Mouse (Mus musculus) CH12.LX (cell line): ENCODE measurements around the gene Tmem164. TPM values are rescaled to one million over a fixed set of nuclear protein-coding genes. Genes with fewer than 3 reads are reported as not detected.

Experiments
- DNase-seq: peaks from one replicate; pipeline ENCODE4 v3.0.0-alpha.2; 2013; ENCODE audit errors: extremely low read depth
- H3K27ac ChIP-seq: 2 replicates; pipeline ENCODE4 v1.5.1; 2012; ENCODE audit warnings: low read depth, mild to moderate bottlenecking, control low read depth, moderate library complexity; ENCODE audit not compliant: insufficient read depth
- H3K27me3 ChIP-seq: replicated peaks from 2 replicates; pipeline ENCODE3; 2012; ENCODE audit warnings: inconsistent platforms
- H3K36me3 ChIP-seq, 2 experiments: replicated peaks in 1 of 2; 2 replicates each; pipeline versions ENCODE3 to v1.6.1; 2012; ENCODE audit warnings: inconsistent platforms in 1 of 2, low read length in 1 of 2, mild to moderate bottlenecking in 1 of 2, mixed read lengths in 1 of 2, moderate library complexity in 1 of 2; ENCODE audit not compliant: control insufficient read depth in 1 of 2, insufficient read depth in 1 of 2
- H3K4me1 ChIP-seq, 2 experiments: 2 replicates each; pipeline ENCODE4 v1.6.1; 2012; ENCODE audit warnings: inconsistent platforms in 1 of 2, moderate library complexity in 1 of 2; ENCODE audit not compliant: insufficient read depth in 2 of 2, control insufficient read depth in 1 of 2
- H3K4me2 ChIP-seq: 2 replicates; pipeline ENCODE4 v1.6.1; 2012; ENCODE audit warnings: low read depth, mild to moderate bottlenecking, control low read depth; ENCODE audit not compliant: poor library complexity, insufficient read depth, severe bottlenecking
- H3K4me3 ChIP-seq, 3 experiments: fragments of 150-350 bp in 1 of 3; sonication (generic) in 1 of 3; replicated peaks in 1 of 3; 2 replicates each; pipeline versions ENCODE3 to v1.5.1; 2011 to 2012; ENCODE audit warnings: low read depth in 2 of 3, low read length in 2 of 3, mild to moderate bottlenecking in 2 of 3, moderate library complexity in 2 of 3, control low read depth in 1 of 3, improper control_type of control experiment in 1 of 3, inconsistent platforms in 1 of 3, mixed read lengths in 1 of 3; ENCODE audit not compliant: poor library complexity in 1 of 3
- H3K79me2 ChIP-seq: replicated peaks from 2 replicates; pipeline ENCODE4 v1.6.1; 2012; ENCODE audit warnings: mild to moderate bottlenecking, moderate library complexity; ENCODE audit not compliant: control insufficient read depth, poor library complexity, insufficient read depth, severe bottlenecking; ENCODE audit errors: extremely low read depth
- H3K9ac ChIP-seq: 2 replicates; pipeline ENCODE4 v1.6.1; 2012; ENCODE audit warnings: low read depth, mild to moderate bottlenecking, control low read depth, moderate library complexity; ENCODE audit not compliant: insufficient read depth
- H3K9me3 ChIP-seq: replicated peaks from 2 replicates; pipeline ENCODE3; 2012; ENCODE audit warnings: low read length, inconsistent platforms, mixed read lengths
- ELF1 ChIP-seq: IDR thresholded peaks from 2 replicates; pipeline ENCODE4 v1.6.1; 2014; ENCODE audit warnings: low read depth, mild to moderate bottlenecking, inconsistent platforms, low read length, improper control_type of control experiment
- ETS1 ChIP-seq: conservative IDR thresholded peaks from 2 replicates; pipeline ENCODE4 v1.6.1; 2012; ENCODE audit warnings: low read depth, mild to moderate bottlenecking, inconsistent platforms, low read length, improper control_type of control experiment, moderate library complexity
- GABPA ChIP-seq: IDR thresholded peaks from 2 replicates; pipeline ENCODE4 v1.6.1; 2012; ENCODE audit warnings: low read depth, low read length, improper control_type of control experiment, inconsistent platforms; ENCODE audit not compliant: insufficient replicate concordance
- HCFC1 ChIP-seq: IDR thresholded peaks from 2 replicates; pipeline ENCODE4 v1.6.1; 2012; ENCODE audit warnings: low read depth, mild to moderate bottlenecking, inconsistent platforms, low read length, improper control_type of control experiment
- IRF4 ChIP-seq: IDR thresholded peaks from 2 replicates; pipeline ENCODE4 v1.6.1; 2014; ENCODE audit warnings: low read depth, mild to moderate bottlenecking, inconsistent platforms, low read length, improper control_type of control experiment
- JUND ChIP-seq: conservative IDR thresholded peaks from 2 replicates; pipeline ENCODE4 v1.6.1; 2011; ENCODE audit warnings: low read depth, low read length, improper control_type of control experiment
- MXI1 ChIP-seq: IDR thresholded peaks from 2 replicates; pipeline ENCODE4 v1.6.1; 2011; ENCODE audit warnings: mild to moderate bottlenecking, low read depth, low read length, improper control_type of control experiment
- NELFE ChIP-seq: IDR thresholded peaks from 2 replicates; pipeline ENCODE4 v1.6.1; 2011; ENCODE audit warnings: low read depth, low read length, improper control_type of control experiment
- PAX5 ChIP-seq: IDR thresholded peaks from 2 replicates; pipeline ENCODE4 v1.6.1; 2012; ENCODE audit warnings: low read length, inconsistent platforms, mixed read lengths
- RAD21 ChIP-seq: IDR thresholded peaks from 2 replicates; pipeline ENCODE4 v1.6.1; 2011; ENCODE audit warnings: low read depth, mild to moderate bottlenecking, low read length, improper control_type of control experiment, moderate library complexity
- TBP ChIP-seq: conservative IDR thresholded peaks from 2 replicates; pipeline ENCODE4 v1.6.1; 2011; ENCODE audit warnings: low read depth, low read length, improper control_type of control experiment
- USF1 ChIP-seq: IDR thresholded peaks from 2 replicates; pipeline ENCODE4 v1.6.1; 2014; ENCODE audit warnings: low read depth, mild to moderate bottlenecking, inconsistent platforms, low read length, improper control_type of control experiment
- USF2 ChIP-seq: conservative IDR thresholded peaks from 2 replicates; pipeline ENCODE4 v1.6.1; 2011; ENCODE audit warnings: low read depth, low read length, improper control_type of control experiment
- ZC3H11A ChIP-seq: IDR thresholded peaks from 2 replicates; pipeline ENCODE4 v1.6.1; 2012; ENCODE audit warnings: low read depth, mild to moderate bottlenecking, inconsistent platforms, low read length, improper control_type of control experiment
- ZKSCAN1 ChIP-seq: IDR thresholded peaks from 2 replicates; pipeline ENCODE4 v1.6.1; 2012; ENCODE audit warnings: low read depth, inconsistent platforms, low read length, improper control_type of control experiment, borderline replicate concordance
- ZMIZ1 ChIP-seq: IDR thresholded peaks from 2 replicates; pipeline ENCODE4 v1.6.1; 2012; ENCODE audit warnings: low read depth, mild to moderate bottlenecking, inconsistent platforms, low read length, improper control_type of control experiment
- ZNF384 ChIP-seq: IDR thresholded peaks from 2 replicates; pipeline ENCODE4 v1.6.1; 2012; ENCODE audit warnings: low read depth, low read length, improper control_type of control experiment, inconsistent platforms
- dilution Hi-C: fragments of 300-500 bp; cut with MboI; formaldehyde crosslinking; loops from 2 replicates; pipeline ENCODE4 v1.14.3; 2020; ENCODE audit warnings: low sequenced_read_pairs; ENCODE audit not compliant: extremely low pct_unique_long_range_greater_than_20kb, extremely low pct_ligation_motif_present
- in situ Hi-C: fragments of 300-500 bp; cut with MboI; formaldehyde crosslinking; loops from 3 replicates; pipeline ENCODE4 v1.14.3; 2019; ENCODE audit warnings: low sequenced_read_pairs, low pct_ligation_motif_present, low pct_unique_long_range_greater_than_20kb, mixed read lengths
- polyA plus RNA-seq: library from polyadenylated mRNA; unstranded; fragments of >175 nt; gene quantifications from 2 replicates; pipeline ENCODE4 v1.2.1, GENCODE M21; 2012; ENCODE audit warnings: low read depth; ENCODE audit not compliant: insufficient read length
- total RNA-seq, 2 experiments: library from RNA; depleted of rRNA; stranded (reverse); fragments of 300-350 nt in 1 of 2; fragments of >200 nt in 1 of 2; gene quantifications; 2 replicates each; pipeline ENCODE4 v1.2.3; 2012 to 2014

Gene Tmem164
- total and polyA plus RNA-seq, 3 experiments, result 19.2 to 22.7 (median 21.5) TPM

DNA sequence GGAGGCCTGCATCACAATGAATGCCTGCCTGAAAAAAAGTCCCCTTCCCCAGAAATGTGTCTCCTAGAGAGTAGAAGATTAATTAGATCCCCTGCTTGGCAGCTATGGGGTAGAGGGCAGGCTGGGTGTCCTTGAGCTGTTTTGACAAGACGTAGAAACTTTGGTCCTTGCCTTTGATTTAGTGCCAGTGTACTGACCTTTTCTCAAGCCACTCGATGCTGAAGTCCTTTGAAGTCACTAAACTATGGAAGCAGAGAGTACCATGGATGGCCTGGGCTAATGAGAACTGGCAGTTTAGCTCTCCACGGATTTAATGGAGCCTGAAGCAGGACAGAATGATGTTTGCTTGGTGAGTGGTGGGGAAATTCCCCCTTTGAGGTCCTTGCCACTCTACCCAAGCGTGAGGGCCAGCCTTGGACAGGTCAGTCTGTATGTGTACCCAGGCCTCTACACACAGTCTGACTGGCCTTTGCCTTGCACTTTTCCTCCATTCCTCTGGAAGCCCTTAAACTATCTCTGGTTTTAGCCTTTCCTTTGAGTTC, 112.9 kb downstream of the Tmem164 start:
- Histone ChIP-seq H3K27ac (no peak overlapping the region), H3K4me1 (peaks cover 0 to 20% of the 10 kb centered on the region in 2 experiments; a peak in 1 of 4 replicates), H3K4me2 (no peak overlapping the region), H3K9me3 (no peaks in the 10 kb centered on the region), H3K79me2 (no peaks in the 10 kb centered on the region), H3K36me3 (peaks cover 0 to 15% of the 10 kb centered on the region in 2 experiments), H3K4me3 (no peak overlapping the region), H3K9ac (no peak overlapping the region), H3K27me3 (no peaks in the 10 kb centered on the region)
- in situ Hi-C loops, result no loop called here
- DNase-seq, result no peak
- no peak for TF ChIP-seq NELFE
- no peak for TF ChIP-seq ZC3H11A
- no peak for TF ChIP-seq MXI1
- TF ChIP-seq JUND, result no peak
- TF ChIP-seq GABPA, result no peak
- TF ChIP-seq ZKSCAN1, result no peak
- TF ChIP-seq PAX5, result no peak
- TF ChIP-seq ELF1, result no peak
- no peak for TF ChIP-seq ETS1
- no peak for TF ChIP-seq HCFC1
- TF ChIP-seq ZMIZ1, result no peak
- no peak for TF ChIP-seq TBP
- no peak for TF ChIP-seq USF1
- no peak for TF ChIP-seq USF2
- no peak for TF ChIP-seq RAD21
- no peak for TF ChIP-seq ZNF384
- dilution Hi-C loops, result no loop called here

DNA sequence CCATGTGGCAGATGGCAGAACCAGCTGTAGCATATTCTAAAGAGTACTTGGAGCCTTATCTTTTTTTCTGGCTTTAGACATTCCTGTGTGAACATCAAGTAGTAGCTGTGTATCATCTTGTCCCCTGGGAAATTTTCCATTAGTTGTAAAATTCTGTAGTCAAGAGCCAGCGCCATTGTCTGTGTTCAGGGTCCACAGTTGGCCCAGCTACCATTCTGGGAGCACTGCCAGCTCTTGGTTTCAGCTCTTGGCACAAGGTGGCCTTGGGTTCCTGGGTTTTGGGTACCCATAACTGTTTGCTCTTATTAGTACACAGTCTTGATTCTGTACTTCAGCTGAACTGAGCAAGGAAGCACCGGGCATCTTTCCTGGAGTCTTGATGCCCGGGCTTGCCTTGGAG, 123.4 kb downstream of the Tmem164 start:
- dilution Hi-C loops (no loop called here), in situ Hi-C loops (loop anchor here (10.0 kb wide), 1 partner anchor 250 kb away; no protein-coding TSS in a partner anchor)
- Histone ChIP-seq H3K27ac (no peak overlapping the region), H3K27me3 (no peaks in the 10 kb centered on the region), H3K4me1 (no peaks in the 10 kb centered on the region), H3K36me3 (peaks cover 2 to 30% of the 10 kb centered on the region in 2 experiments), H3K4me3 (no peak overlapping the region), H3K79me2 (no peaks in the 10 kb centered on the region), H3K4me2 (no peak overlapping the region), H3K9ac (no peak overlapping the region), H3K9me3 (no peaks in the 10 kb centered on the region)
- no peak for DNase-seq
- TF ChIP-seq TBP, result no peak
- TF ChIP-seq IRF4, result no peak
